Mouse (Mus musculus) MEL (cell line): ENCODE data around the gene Pld4.

Experiments used
- CTCF ChIP-seq, 3 experiments: IDR thresholded peaks in 2 of 3; conservative IDR thresholded peaks in 1 of 3; 2 replicates each; pipeline ENCODE4 v1.5.1; 2011 to 2012; ENCODE audit warnings: low read length in 3 of 3, low read depth in 2 of 3, mild to moderate bottlenecking in 2 of 3, improper control_type of control experiment in 1 of 3, inconsistent platforms in 1 of 3, mixed read lengths in 1 of 3, moderate library complexity in 1 of 3; ENCODE audit not compliant: control insufficient read depth in 1 of 3, insufficient read depth in 1 of 3, poor library complexity in 1 of 3, severe bottlenecking in 1 of 3
- E2F4 ChIP-seq: IDR thresholded peaks from 2 replicates; pipeline ENCODE4 v1.6.1; 2011; ENCODE audit warnings: low read depth, low read length, improper control_type of control experiment, borderline replicate concordance
- EP300 ChIP-seq, 2 experiments: IDR thresholded peaks; 2 replicates each; pipeline ENCODE4 v1.6.1; 2011; ENCODE audit warnings: improper control_type of control experiment in 2 of 2, low read length in 2 of 2, low read depth in 1 of 2, mild to moderate bottlenecking in 1 of 2
- MXI1 ChIP-seq: IDR thresholded peaks from 2 replicates; pipeline ENCODE4 v1.6.1; 2011; ENCODE audit warnings: mild to moderate bottlenecking, low read depth, low read length, improper control_type of control experiment

DNA sequence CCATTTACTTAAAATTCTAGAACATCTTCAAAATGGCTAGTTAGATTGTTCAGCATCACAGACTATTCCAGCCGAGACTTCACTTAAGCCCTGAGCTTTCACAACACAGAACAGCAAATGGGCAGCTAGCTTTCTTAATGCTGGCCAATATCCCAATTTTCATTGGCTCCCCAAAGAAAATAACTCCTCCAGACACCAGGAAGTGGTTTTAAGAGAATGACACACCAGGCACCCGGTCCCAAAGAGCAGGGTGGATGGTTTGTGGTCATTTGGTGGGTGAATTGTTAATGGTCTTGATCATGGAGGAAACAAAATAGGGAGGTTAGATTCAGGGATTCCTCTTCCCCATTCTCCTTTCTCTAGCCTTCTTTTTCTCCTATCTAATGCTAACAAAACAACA is 8.1 kb upstream of the Pld4 start:
- TF ChIP-seq CTCF (IDR thresholded peaks at IDR 0.05 in 2 of 3, conservative IDR thresholded peaks at IDR 0.05 in 1 of 3; ENCODE audit: control insufficient read depth in 1 of 3, insufficient read depth in 1 of 3, low read depth in 2 of 3, low read length in 3 of 3, poor library complexity in 1 of 3, severe bottlenecking in 1 of 3), result no peak
- no peak for TF ChIP-seq E2F4
- TF ChIP-seq MXI1, result no peak
- TF ChIP-seq EP300 (IDR thresholded peaks at IDR 0.05; ENCODE audit: low read depth in 1 of 2, low read length in 2 of 2), result no peak
